Mouse (Mus musculus) B cell, adult 67 days (primary cell): ENCODE data around the gene Zfp558. TPM values are rescaled to one million over a fixed set of nuclear protein-coding genes. Genes with fewer than 3 reads are reported as not detected.

Experiments used
- total RNA-seq, 2 experiments: library from RNA; stranded (reverse); gene quantifications; 4 replicates each; pipeline ENCODE4 v1.2.4; 2023

The Zfp558 gene
- 1 to 10 TPM in 1 of 2 experiments, under 1 TPM in 1; 0.35 to 2.0 TPM for total RNA-seq

GRCm38 (mm10) chr9:18478168-18478567 lies at the start of gene Zfp558, which contains the start of gene Mbd3l1:
Gene Zfp558 (minus strand): TSS chr9:18478268.
Gene Mbd3l1 (plus strand): TSS chr9:18478359.

DNA sequence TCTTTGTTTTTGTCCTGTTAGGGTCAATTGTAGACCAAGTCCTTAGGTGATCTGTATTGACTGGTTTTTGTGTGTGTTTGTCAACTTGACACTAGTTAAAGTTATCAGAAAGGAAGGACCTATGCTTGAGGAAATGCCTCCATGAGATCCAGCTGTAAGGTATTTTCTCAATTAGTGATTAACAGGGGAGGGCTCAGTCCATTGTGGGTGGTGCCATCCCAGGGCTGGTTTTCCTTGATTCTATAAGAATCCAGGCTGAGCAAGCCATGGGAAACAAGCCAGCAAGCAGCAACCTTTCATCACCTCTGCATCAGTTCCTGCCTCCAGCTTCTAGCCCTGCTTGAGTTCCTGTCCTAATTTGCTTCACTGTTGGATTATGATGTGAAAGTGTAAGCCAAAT lies 47.7 kb downstream of the Zfp558 start, which contains the start of gene Mbd3l2:
TSS of gene Mbd3l2 (plus strand) at position 301 of the 400 bp plus-strand sequence.

Other genes starting within 250 kb of the Zfp558 start
- gene Chordc1, start 186.1 kb downstream of the Zfp558 start, total RNA-seq: 100 to 1,000 TPM in 1 of 2 experiments, 10 to 100 TPM in 1; 53.2 to 116 TPM
- not detected for gene Naalad2, start 75.3 kb downstream of the Zfp558 start, total RNA-seq
- not detected for gene Ubtfl1, start 73.8 kb downstream of the Zfp558 start, total RNA-seq
- gene Mbd3l2, start 47.6 kb downstream of the Zfp558 start, total RNA-seq: not detected
- not detected for gene Mbd3l1, start 91 bp upstream of the Zfp558 start, total RNA-seq
- not detected for gene Muc16, start 196.3 kb upstream of the Zfp558 start, total RNA-seq